Mouse (Mus musculus) liver, embryonic 14.5 days (tissue): Measurements from ENCODE around the gene Amz1.

Experiments
- CTCF ChIP-seq: IDR thresholded peaks from 2 replicates; pipeline ENCODE4 v1.5.1; 2016; ENCODE audit warnings: antibody characterized with exemption, low read depth, control low read depth
- EP300 ChIP-seq: IDR thresholded peaks from 2 replicates; pipeline ENCODE4 v1.6.1; 2016; ENCODE audit warnings: antibody characterized with exemption, low read depth

- no peak for TF ChIP-seq EP300
- TF ChIP-seq CTCF: no peak
Observed at GRCm38 (mm10) chr5:140739813-140740212, 15.9 kb downstream of the Amz1 start.
